Mouse (Mus musculus) intestine, embryonic 16.5 days (tissue): ENCODE data around the gene Cacna1g. TPM values are rescaled to one million over a fixed set of nuclear protein-coding genes. Genes with fewer than 3 reads are reported as not detected.

Source experiments
- ATAC-seq: fragments of 200-750 bp; cut with Nextera tagmentation; 2 replicates; pipeline ENCODE4 v1.8.0; 2017; ENCODE audit warnings: moderate TSS enrichment, moderate library complexity
- H3K27ac ChIP-seq: fragments of 300-500 bp; sonication (generic); 2 replicates; pipeline ENCODE4 v1.5.1; 2014; ENCODE audit warnings: mild to moderate bottlenecking, low read length
- H3K27me3 ChIP-seq: fragments of 300-500 bp; sonication (generic); replicated peaks from 2 replicates; pipeline ENCODE4 v1.6.1; 2014; ENCODE audit warnings: low read length, control low read depth, mixed read lengths; ENCODE audit not compliant: control insufficient read depth, insufficient read depth
- H3K36me3 ChIP-seq: fragments of 300-500 bp; sonication (generic); 2 replicates; pipeline ENCODE4 v1.6.1; 2014; ENCODE audit warnings: low read length, control low read depth; ENCODE audit not compliant: control insufficient read depth, insufficient read depth
- H3K4me1 ChIP-seq: fragments of 300-500 bp; sonication (generic); 2 replicates; pipeline ENCODE4 v1.6.1; 2014; ENCODE audit warnings: low read length, control low read depth, mixed read lengths; ENCODE audit not compliant: control insufficient read depth, insufficient read depth
- H3K4me2 ChIP-seq: fragments of 300-500 bp; sonication (generic); 2 replicates; pipeline ENCODE4 v1.6.1; 2014; ENCODE audit warnings: low read depth, low read length, control low read depth
- H3K4me3 ChIP-seq: fragments of 300-500 bp; sonication (generic); 2 replicates; pipeline ENCODE4 v1.5.1; 2014; ENCODE audit warnings: mild to moderate bottlenecking, low read length
- H3K9ac ChIP-seq: fragments of 300-500 bp; sonication (generic); 2 replicates; pipeline ENCODE4 v1.6.1; 2014; ENCODE audit warnings: low read depth, low read length
- H3K9me3 ChIP-seq: fragments of 300-500 bp; sonication (generic); 2 replicates; pipeline ENCODE4 v1.6.1; 2016; ENCODE audit warnings: low read length, control low read depth; ENCODE audit not compliant: control insufficient read depth
- WGBS: fragments of 180-500 bp; shearing (Covaris S2); extraction: QIAGEN DNeasy Blood & Tissue Kit; methylation state at CpG from one replicate; pipeline ENCODE4 v1.1.7; 2014; 5-methylcytosine and 5-hydroxymethylcytosine counted together
- polyA plus RNA-seq: library from polyadenylated mRNA; unstranded; fragments of >200 nt; fragmentation: Nextera tagmentation; extraction: Ambion mirVana; gene quantifications from 2 replicates; pipeline ENCODE4 v1.2.1, GENCODE M21; 2015

Cacna1g gene
- polyA plus RNA-seq: 4.9 and 5.4 TPM in 2 replicates

DNA sequence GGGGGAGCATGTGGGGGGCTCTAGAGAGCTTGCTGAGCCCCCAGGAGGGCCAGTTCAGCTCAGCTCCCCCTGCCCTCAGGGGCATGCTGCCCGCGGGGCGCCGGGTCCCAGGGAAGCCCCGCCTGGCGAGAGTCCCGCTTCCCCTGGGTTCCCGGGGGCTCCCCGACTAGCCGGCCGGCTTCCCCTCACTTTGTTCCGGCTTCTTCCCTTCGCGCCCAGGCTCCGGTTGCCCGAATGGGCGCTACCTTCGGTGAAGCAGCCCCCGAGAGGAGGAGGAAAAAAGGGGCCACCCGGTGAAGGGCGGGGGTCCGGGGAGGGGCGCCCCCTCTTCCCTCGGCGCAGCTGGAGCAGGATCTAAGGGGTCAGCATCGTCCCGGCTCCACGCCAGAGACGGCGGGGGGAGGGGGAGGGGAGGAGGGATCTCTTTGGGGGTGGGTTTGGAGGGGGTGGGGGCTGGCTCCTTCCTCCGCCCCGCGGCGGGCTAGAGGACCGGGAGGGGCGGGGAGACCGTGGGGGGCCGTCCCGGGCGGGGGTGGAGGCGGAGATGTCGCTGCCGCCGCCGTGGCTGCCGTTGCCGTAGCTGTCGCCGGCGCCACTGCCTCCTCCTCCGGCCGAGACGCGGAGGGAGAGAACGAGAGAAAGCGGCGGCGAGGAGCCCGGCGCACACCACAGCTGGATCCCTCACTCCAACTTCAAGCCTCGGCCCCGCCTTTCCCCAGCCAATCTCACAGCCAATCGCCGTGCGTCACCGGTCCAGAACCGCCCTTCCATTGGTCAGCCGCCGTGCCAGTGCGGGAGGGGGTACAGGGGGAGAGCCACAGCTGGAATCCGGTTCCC, at the start of gene Cacna1g:
Gene Cacna1g, minus strand, starts transcription at position 492 of the 837 bp plus-strand sequence.
- H3K9ac ChIP-seq: peak within 1 kb of the TSS; percentile 84
- WGBS: under 1% methylated on average over 54 of the region's 71 CpGs
- ATAC-seq: peak; percentile 94
- H3K4me2 ChIP-seq: peak within 1 kb of the TSS; percentile 97
- peaks cover 35% of the 10 kb centered on the region for H3K27me3 ChIP-seq
- H3K9me3 ChIP-seq: no peaks in the 10 kb centered on the region
- H3K36me3 ChIP-seq: no peaks in the 10 kb centered on the region
- H3K27ac ChIP-seq: peak within 1 kb of the TSS; percentile 82
- H3K4me1 ChIP-seq: peaks cover 34% of the 10 kb centered on the region
- peak within 1 kb of the TSS; percentile 73 for H3K4me3 ChIP-seq

DNA sequence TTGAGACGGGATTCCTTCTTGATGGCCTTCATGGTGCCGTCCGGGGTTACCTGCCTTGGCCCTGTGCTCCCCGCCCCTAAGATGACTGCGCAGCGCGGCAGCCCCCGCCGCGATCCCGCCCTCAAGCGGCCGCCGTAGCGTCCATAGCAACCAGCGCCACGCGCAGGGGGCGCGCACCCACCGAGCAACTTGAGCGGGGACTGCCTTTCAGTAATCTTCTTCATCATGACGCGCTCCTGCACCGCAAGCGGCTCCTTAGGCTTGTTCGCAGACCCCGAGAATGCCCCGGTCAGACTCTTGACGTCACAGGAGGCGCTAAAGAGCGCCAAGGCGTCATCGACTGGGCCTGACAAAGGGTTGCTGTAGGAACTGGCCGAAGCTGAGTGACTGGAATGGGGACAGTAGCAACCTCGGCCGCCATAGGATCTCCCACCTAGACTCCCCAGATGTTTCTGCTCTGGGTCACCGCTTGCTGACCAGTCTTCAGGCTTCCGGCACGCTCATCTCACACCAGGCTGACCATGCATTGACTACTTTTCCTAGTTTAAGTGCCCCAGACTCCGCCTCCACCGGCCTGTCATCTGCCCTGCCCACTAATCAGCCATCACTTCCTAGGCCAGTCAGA, 47.3 kb upstream of the Cacna1g start, which contains the start of gene Mycbpap:
Gene Mycbpap, minus strand, starts transcription at position 524 of the 625 bp plus-strand sequence.
- peak within 1 kb of the TSS; percentile 89 for H3K4me2 ChIP-seq
- H3K9ac ChIP-seq: peak within 1 kb of the TSS; percentile 67
- no peak within 1 kb of the TSS for H3K27ac ChIP-seq
- H3K27me3 ChIP-seq: no peaks in the 10 kb centered on the region
- no peaks in the 10 kb centered on the region for H3K36me3 ChIP-seq
- peaks cover under 1% of the 10 kb centered on the region; the same call in 1 of the 2 replicates for H3K4me1 ChIP-seq
- H3K9me3 ChIP-seq: no peaks in the 10 kb centered on the region
- ATAC-seq: peak; percentile 78
- peak within 1 kb of the TSS; percentile 61 for H3K4me3 ChIP-seq
- 1% methylated on average over 42 of the region's 42 CpGs for WGBS

GRCm38 (mm10) chr11:94513452-94513851, 39.5 kb upstream of the Cacna1g start:
- no peaks in the 10 kb centered on the region for H3K36me3 ChIP-seq
- 38% methylated on average over 9 of the region's 9 CpGs for WGBS
- no peaks in the 10 kb centered on the region for H3K9me3 ChIP-seq
- no peak overlapping the region for H3K4me2 ChIP-seq
- no peaks in the 10 kb centered on the region for H3K27me3 ChIP-seq
- ATAC-seq: no peak
- H3K27ac ChIP-seq: no peak overlapping the region
- H3K4me3 ChIP-seq: no peak overlapping the region
- no peak overlapping the region for H3K9ac ChIP-seq
- peaks cover 3% of the 10 kb centered on the region; the same call in 1 of the 2 replicates for H3K4me1 ChIP-seq

- no peak overlapping the region for H3K4me3 ChIP-seq
- no peaks in the 10 kb centered on the region for H3K36me3 ChIP-seq
- H3K27ac ChIP-seq: no peak overlapping the region
- no peak overlapping the region for H3K4me2 ChIP-seq
- no peak overlapping the region for H3K9ac ChIP-seq
- no peaks in the 10 kb centered on the region for H3K27me3 ChIP-seq
- no peaks in the 10 kb centered on the region for H3K9me3 ChIP-seq
- H3K4me1 ChIP-seq: peaks cover 3% of the 10 kb centered on the region; the same call in 1 of the 2 replicates
- 59% methylated on average over 10 of the region's 10 CpGs for WGBS
- peak; percentile 83 for ATAC-seq
Observed at GRCm38 (mm10) chr11:94508976-94509375, 35.0 kb upstream of the Cacna1g start.

GRCm38 (mm10) chr11:94501482-94501881, 27.5 kb upstream of the Cacna1g start:
- Histone ChIP-seq H3K9ac (no peak overlapping the region), H3K27me3 (no peaks in the 10 kb centered on the region), H3K9me3 (no peaks in the 10 kb centered on the region), H3K4me3 (no peak overlapping the region), H3K27ac (no peak overlapping the region), H3K36me3 (no peaks in the 10 kb centered on the region), H3K4me1 (peaks cover 25% of the 10 kb centered on the region), H3K4me2 (no peak overlapping the region)
- 86% methylated on average over 8 of the region's 8 CpGs for WGBS
- ATAC-seq: no peak

DNA sequence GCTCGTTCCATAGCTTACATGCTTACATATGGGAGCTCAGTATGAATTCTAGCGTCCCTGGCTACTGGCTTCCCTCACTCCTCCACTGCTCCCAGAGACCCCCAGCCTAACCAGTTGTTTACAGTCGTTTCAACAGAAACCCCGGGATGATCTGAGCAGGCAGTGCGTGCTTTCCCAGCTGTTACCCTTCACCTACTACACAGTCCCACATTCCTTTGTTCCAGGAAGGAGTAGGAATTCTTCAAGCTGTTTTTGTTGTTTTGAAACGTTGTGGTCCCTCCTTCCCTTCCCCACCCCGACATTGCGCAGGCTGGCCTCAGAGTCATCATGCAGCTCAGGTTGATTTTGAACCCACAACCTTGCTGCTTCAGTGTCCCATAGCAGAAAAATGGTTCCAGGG, 26.4 kb upstream of the Cacna1g start:
- Histone ChIP-seq H3K27ac (peak overlapping the region; percentile 36; the same call in 1 of the 2 replicates), H3K4me2 (peak overlapping the region; percentile 87), H3K9me3 (no peaks in the 10 kb centered on the region), H3K4me1 (peaks cover 25% of the 10 kb centered on the region), H3K36me3 (no peaks in the 10 kb centered on the region), H3K4me3 (peak overlapping the region; percentile 48), H3K27me3 (no peaks in the 10 kb centered on the region), H3K9ac (peak overlapping the region; percentile 68; the same call in 1 of the 2 replicates)
- WGBS: 22% methylated on average over 8 of the region's 8 CpGs
- ATAC-seq: no peak

- 1% methylated on average over 26 of the region's 26 CpGs for WGBS
- ATAC-seq: peak; percentile 62
- H3K27ac ChIP-seq: peak within 1 kb of the TSS; percentile 36; the same call in 1 of the 2 replicates
Observed at GRCm38 (mm10) chr11:94499661-94500152, 25.7 kb upstream of the Cacna1g start, which contains the start of gene Epn3. Epn3 (minus strand) TSS chr11:94499974.

DNA sequence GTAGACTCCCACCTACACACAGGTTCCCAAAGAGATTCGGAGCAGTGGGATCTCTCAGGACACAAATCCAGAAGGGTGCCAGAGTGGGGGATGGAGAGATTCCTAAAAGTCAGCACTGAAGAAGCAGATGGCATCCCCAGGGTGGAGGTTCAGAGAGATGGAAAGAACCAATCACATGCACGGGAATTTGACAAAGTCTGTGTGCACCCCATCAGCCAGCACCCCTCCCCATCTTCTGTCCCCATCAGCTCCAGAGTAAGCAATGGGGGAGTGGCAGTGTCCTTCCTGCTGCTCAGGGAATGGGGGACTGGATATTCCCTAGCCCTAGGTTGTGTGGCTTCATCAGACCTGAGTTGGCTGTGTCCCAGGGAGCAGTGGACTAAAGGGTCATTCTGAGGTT, 25.0 kb upstream of the Cacna1g start:
- H3K4me3 ChIP-seq: peak overlapping the region; percentile 48
- H3K4me2 ChIP-seq: peak overlapping the region; percentile 87
- H3K9me3 ChIP-seq: no peaks in the 10 kb centered on the region
- peak; percentile 24; the same call in 1 of the 2 replicates for ATAC-seq
- peak overlapping the region; percentile 68 for H3K9ac ChIP-seq
- WGBS: 7% methylated on average over 2 of the region's 2 CpGs
- H3K27me3 ChIP-seq: no peaks in the 10 kb centered on the region
- no peaks in the 10 kb centered on the region for H3K36me3 ChIP-seq
- peaks cover 25% of the 10 kb centered on the region for H3K4me1 ChIP-seq
- H3K27ac ChIP-seq: no peak overlapping the region

More at GRCm38 (mm10) chr11:94499661-94500152, 25.7 kb upstream of the Cacna1g start, which contains the start of gene Epn3:
- peaks cover 25% of the 10 kb centered on the region for H3K4me1 ChIP-seq
- H3K27me3 ChIP-seq: no peaks in the 10 kb centered on the region
- H3K36me3 ChIP-seq: no peaks in the 10 kb centered on the region
- H3K4me2 ChIP-seq: peak within 1 kb of the TSS; percentile 87
- peak within 1 kb of the TSS; percentile 68 for H3K9ac ChIP-seq
- peak within 1 kb of the TSS; percentile 48 for H3K4me3 ChIP-seq
- no peaks in the 10 kb centered on the region for H3K9me3 ChIP-seq
